Mouse (Mus musculus) thymus, postnatal 4 days (tissue): Measurements from ENCODE around the gene Lsm4.

Experiments used
- DNase-seq: peaks from one replicate; pipeline ENCODE4 v3.0.0; 2021

The Lsm4 gene

GRCm38 (mm10) chr8:70673079-70673856 lies at the start of gene Lsm4:
Lsm4 (plus strand) TSS chr8:70673248.
- peak; percentile 96 for DNase-seq

- DNase-seq = peak; percentile 81
Observed at GRCm38 (mm10) chr8:70625104-70625503, 47.9 kb upstream of the Lsm4 start.

DNA sequence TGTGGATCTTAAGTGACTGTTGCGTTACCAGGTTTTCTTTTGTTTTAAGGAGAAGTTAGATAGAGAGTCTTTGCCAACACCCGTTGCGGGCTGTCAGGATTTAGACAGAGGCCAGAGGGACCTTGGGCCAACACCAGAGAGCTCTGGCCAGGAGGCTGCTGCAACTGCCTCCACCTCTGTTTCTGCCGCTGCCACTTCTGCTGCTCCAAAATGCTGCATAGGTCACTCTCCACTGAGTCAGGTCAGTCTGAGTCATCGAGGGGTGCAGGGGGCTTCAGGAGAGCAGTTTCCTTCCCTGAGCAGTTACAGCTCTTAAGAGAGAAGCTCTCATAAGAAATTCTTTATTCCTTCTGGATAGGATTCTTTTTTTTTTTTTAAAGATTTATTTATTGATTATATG lies 46.0 kb upstream of the Lsm4 start:
- no peak for DNase-seq

DNA sequence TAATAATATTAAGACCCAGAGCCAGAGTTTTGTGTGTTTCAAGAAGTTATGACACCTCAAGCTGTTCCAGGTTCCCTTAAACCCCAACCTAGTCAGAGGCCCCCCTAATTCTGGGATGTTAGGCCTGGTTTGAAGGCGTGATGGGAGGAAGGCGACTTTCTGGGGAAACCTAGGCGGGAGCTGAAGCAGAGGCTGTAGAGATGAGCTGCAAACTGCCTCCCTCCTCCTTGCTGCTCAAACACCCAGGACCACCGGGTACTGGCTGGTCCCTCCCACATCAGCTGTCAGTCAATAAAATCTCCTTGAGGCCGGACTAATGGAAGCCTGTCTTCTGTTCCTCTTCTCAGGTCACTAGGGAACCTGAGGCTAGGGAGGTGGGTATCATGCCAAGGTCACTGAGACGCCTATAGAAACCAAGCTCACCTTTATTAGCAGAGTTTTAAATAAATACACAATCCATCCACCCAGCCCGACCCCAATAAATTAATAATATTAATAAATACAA lies 44.0 kb upstream of the Lsm4 start:
- peak; percentile 11 for DNase-seq

DNA sequence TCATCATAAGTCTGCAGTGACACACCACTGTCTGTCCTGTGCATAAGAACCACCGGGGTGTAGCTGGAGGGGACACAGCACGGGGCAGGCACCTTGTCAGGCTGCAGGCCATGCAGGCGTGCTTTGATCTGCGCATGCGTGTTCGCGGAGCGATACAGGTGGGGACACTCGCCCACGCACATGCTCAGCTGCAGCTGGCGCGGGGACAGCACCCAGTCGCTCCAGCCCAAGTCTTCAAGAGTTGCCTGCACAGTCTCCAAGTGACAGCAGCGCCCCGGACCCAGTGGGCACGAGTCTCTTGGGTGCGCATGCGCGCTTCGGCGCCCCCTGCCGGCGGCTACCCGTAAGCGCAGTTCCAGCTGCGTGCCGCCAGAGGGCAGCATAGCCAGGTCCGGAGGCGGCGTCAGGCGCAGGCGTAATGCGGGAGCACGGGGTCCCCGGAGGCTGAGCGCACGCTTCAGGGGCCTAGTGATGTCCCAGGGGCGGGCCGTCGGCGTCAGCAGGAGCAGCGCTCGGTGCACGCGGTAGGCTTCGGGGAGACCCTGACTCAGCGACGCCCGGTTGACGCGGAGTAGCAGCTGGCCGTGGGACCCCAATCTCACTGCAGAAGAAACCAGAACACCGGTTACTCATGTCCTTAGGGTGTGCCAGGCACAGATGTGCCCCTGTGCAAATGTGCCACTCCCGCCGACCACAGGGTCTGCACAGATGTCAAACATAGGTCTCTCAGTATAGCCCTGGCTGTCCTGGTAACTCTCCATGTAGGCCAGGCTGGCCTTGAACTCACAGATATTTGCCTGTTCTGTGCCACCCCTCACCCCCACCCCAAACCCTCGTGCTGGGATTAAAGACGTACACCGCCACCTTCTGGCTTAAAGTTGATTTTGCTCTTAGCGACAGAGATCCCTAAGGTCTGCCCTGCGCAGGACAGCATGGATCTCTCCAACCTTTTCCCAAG lies 43.2 kb upstream of the Lsm4 start:
- DNase-seq = peak; percentile 94

DNA sequence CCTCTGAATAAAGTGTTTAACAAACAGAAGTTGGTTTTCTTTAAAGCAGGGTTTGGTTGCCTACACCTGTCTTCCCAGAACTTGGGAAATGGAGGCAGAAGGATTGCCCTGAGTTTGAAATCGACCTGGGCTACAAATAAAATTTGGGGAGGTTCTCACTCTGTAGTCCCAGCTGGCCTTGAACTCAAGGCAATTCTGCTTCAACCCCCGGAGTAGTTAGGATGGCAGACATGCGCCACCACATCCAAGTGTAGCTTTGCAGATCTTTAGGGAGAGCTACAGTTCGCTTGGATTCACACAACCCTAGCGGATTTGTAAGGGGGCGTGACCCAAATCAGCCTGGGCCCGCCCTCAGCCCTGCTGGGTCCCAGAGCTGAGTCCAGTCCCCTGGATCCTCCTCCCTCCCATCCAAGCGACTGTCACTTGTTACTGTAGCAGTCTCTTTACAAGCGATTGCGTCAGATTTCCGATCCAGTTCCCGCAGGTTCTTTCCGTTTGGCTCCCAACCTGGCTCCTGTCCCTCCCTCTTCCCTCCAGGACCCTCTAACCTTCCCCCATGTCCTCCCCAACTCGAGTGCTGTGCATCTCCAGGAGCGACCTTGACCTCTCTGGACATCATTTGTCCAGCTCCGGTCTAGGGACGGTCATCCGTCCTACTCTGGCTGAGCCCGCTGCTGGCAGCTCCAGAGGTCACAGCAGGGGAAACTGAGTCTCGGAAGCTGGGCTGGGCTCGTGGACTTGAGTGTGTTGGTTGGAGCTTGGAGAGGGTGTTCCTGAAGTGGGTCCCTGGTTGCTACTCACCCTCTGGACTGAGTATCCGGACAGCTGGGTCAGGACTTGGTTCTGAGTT lies 42.3 kb upstream of the Lsm4 start:
- no peak for DNase-seq

- no peak for DNase-seq
Observed at GRCm38 (mm10) chr8:70631436-70631835, 41.6 kb upstream of the Lsm4 start.

DNA sequence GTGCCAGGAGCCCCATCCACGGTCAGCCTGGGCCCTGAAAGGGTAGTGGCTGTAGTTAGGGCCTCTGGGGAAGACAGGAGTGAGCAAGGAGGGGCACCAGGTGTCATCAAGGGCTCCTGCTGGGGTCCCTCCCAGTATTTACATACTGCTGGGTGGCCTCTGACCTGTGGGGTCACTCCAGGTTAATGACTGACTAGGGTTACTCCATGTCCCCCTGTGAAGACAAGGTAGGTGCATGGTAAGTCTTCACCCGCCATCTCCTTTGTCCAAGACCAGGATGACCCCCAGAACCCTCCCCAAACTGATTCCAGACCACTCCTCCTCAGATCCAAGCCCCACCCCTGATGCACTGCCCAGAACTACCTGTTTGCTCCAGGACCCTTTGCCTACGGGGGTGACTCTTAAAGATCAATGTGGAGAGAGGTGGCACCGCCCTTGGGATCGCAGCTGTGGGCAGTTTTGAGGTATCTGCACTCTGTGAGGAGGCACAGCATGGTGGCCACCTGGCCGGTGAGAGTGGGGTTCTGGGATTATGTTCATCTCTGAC lies 40.6 kb upstream of the Lsm4 start, which contains the start of gene Gdf15:
Gdf15 (minus strand) TSS at position 111 of the 547 bp plus-strand sequence.
- DNase-seq = no peak

DNA sequence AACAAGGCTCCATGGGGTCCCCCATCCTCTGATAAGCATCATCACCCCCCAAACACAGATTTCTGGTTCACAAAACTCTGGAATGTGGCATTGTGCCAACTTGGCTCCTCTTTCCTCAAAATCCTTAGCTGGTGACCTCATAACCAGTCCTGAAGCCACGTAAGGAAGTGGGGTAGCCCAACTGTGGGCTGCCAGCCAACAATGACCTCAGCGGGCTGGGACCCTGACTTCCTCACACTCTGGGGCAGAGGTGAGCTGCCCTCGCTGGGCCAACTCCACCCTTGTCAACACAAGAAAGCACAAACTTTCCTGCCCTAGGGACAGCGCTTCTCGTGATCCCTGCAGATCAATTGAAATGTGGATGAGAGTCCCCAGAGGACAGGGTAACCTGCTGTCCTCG lies 39.0 kb upstream of the Lsm4 start:
- DNase-seq = no peak

GRCm38 (mm10) chr8:70635527-70635926 lies 37.5 kb upstream of the Lsm4 start:
- DNase-seq = no peak

DNA sequence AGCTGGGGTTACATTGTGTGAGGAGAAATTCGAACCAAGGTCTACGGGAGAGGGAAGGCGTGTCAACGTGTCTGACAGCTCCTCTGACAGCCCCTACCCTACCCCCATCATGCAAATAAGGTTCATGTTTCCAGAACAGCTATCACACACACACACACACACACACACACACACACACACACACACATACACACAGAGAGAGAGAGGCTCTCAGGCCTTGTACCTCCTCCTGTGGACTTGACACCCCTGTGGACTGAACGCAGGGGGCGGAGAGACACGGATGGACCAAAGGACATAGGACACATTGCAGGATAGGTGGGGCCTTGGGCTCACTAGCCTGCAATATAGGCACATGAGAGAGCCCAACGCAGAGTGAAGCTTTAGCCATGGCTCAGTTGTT lies 36.2 kb upstream of the Lsm4 start:
- DNase-seq = no peak

DNA sequence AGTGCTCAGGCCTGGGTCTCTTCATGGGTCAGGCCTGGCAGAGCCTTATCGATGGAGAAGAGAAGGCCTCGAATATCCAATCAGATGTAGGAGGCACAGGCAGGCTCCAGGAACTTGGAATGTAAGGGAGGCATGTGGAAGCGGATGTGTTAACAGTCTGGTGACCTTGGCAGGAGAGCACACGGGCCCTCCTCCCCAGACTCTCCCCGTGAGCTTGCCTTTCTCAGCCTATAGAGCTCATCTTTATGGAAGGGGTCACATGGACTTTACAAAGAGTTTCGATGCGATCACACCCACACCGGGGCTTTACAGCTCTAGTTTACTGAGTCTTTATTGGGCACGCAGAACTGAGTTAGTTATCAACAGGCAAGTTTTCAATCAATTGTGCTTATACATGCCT lies 34.3 kb upstream of the Lsm4 start:
- DNase-seq = no peak

GRCm38 (mm10) chr8:70643019-70643418 lies 30.0 kb upstream of the Lsm4 start:
- no peak for DNase-seq

GRCm38 (mm10) chr8:70644065-70644464 lies 29.0 kb upstream of the Lsm4 start:
- peak; percentile 77 for DNase-seq

DNA sequence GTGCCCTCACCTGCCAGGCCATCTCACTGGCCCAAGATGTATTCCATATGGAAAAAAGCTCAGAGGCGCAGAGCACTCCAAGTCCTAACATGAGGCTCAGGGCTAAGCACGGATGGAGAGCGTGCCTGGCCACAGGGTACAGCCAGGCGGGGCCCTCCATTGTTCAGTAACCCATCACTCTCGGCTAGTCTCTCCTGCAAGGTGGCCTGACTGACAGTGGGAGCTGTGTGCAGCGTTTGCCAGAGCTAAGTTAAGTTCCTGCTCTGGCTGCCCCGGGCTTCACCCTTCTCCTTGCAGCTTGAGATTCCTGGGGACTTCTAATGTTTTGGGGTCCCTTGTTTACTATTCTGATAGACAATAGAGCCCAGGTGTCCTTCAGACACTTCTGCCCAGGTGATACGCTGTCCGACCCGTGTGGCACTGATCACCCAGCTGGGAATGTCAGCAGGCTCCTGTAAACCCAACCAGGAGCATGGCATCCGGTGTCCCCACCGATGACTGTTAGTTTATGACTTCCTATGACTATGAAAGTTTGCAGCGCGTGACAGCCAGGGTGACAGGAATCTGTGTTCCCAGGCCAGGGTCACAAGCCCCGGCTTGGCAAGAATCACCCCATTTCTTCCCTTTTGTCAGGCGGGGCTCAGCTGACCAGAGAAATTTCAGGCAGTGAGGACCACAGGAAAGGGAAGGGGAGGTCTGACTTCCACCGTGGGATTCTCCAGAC lies 27.4 kb upstream of the Lsm4 start:
- DNase-seq = no peak

- DNase-seq = no peak
Observed at GRCm38 (mm10) chr8:70646369-70646768, 26.7 kb upstream of the Lsm4 start.

GRCm38 (mm10) chr8:70646775-70647174 lies 26.3 kb upstream of the Lsm4 start:
- DNase-seq = no peak

GRCm38 (mm10) chr8:70647343-70648163 lies 25.5 kb upstream of the Lsm4 start:
- no peak for DNase-seq

- no peak for DNase-seq
Observed at GRCm38 (mm10) chr8:70648164-70648442, 24.9 kb upstream of the Lsm4 start.

DNA sequence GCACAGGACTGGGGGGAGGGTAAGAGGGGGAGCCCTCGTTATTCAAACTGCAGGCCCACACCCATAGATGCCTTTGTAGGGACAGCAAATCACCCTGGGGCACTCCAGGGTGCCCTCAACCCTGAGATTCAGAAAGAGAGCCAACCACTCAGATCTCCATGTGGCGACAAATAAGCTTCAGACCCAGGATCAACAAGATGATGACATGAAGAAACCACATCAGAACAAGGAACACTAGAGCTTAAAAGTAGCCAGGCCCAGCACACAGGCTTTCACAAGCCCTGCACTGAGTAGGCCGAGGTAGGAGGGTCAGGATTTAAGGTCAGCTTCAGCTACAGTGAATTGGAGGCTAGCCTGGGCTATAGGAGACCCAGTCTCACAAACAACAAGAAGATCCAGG lies 24.1 kb upstream of the Lsm4 start:
- DNase-seq = no peak

DNA sequence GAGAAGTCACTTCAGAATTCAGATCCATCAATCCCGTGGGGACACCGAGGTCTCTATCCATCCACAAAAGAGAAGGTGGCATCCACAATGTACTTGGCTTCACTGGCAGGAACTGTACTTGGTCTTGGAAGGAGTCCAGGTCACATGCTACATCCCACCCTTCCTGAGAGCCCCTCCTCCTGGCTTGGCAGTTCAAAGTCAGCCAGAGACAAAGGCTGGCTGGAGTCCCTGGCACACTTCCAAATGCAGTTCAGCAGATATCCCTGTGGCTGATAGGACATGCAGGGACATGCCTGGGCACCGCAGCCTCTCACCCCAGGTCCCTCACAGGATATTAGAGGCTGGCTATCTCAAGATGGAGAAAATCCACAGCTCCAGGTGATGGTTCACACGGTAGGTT lies 23.7 kb upstream of the Lsm4 start:
- no peak for DNase-seq
